14 mouse cellular contexts compared by ENCODE assay signal in the genomic region with DNA sequence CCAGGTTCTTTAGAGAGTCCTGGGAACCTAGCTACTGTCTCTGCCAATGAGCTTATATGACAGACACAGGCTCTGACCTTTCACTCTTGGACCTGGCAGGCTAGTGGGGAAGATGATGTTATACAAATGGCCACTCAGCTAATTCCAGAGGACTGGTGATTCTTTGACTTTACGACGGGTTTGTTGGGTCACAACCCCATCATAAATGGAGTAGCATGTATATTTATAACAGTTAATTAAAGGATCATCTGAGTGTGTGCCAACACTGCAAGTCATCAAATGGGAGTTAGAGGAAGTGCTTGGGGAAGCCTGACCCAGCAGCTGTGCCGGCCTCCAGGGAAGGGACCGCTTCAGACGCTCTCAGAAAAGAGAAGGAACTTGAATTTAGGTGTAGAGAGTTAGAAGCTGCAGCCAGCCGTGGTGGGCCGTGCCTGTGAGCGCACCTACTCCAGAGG. TPM values are rescaled to one million over a fixed set of nuclear protein-coding genes. Genes with fewer than 3 reads are reported as not detected.
DNase-seq lines count a peak whose midpoint lies in the region; ATAC-seq and TF ChIP-seq lines count a peak whose summit lies in the region.
"Had no signal": no experiment of that assay in that cellular context is flagged by ENCODE, and none has a peak within 500 bp of the region (broad histone marks: within the 10 kb centered on the region; RNA-seq: fewer than 3 reads in every experiment).

No protein-coding gene starts in this region.

- H3K4me1 ChIP-seq in kidney, embryonic 15.5 days = peaks cover 16% of the 10 kb centered on the region
- H3K4me1 ChIP-seq: embryonic facial prominence, embryonic 15.5 days had no signal

- H3K36me3 ChIP-seq in kidney, embryonic 15.5 days = no peaks in the 10 kb centered on the region
- H3K36me3 ChIP-seq: embryonic facial prominence, embryonic 15.5 days had no signal

- 57% methylated on average over 8 of the region's 8 CpGs for WGBS in kidney, embryonic 15.5 days

- no peak for DNase-seq in kidney, adult 8-10 months
- peak; percentile 73 for DNase-seq in MEL-GATA-1-ER (ENCODE audit: extremely low read depth, low read depth)
- no peak for DNase-seq in layer of hippocampus, adult 2 months (ENCODE audit: low spot score in 2 of 2)
- no peak for DNase-seq in cerebellum, postnatal 10 days
- DNase-seq: cerebellum, postnatal 25 days had no signal

- ATAC-seq in kidney, embryonic 15.5 days (replicated peaks; ENCODE audit: low FRiP score) = 0 out of 2 replicates have a peak, but pooled peaks have one; percentile 22
- 0 out of 2 replicates have a peak, but pooled peaks have one; percentile 16 for ATAC-seq in erythroid progenitor cell, adult 5-6 weeks (replicated peaks; ENCODE audit: low FRiP score, poor library complexity, severe bottlenecking)
- ATAC-seq in megakaryocyte, adult 5-6 weeks (ENCODE audit: poor library complexity, severe bottlenecking) = peak; percentile 89
- ATAC-seq in activated CD4-positive, CD25-positive, alpha-beta regulatory T cell, adult 4 months = no peak
- ATAC-seq: CD4-positive, CD25-positive, alpha-beta regulatory T cell, adult 4 months had no signal

- H3K27me3 ChIP-seq in kidney, embryonic 15.5 days = no peaks in the 10 kb centered on the region
- H3K27me3 ChIP-seq: embryonic facial prominence, embryonic 15.5 days had no signal

- H3K27ac ChIP-seq in kidney, embryonic 15.5 days = 0 out of 2 replicates have a peak overlapping the region, but pooled peaks have one; percentile 5
- no peak overlapping the region for H3K27ac ChIP-seq in layer of hippocampus, adult 2 months
- H3K27ac ChIP-seq: embryonic facial prominence, embryonic 15.5 days had no signal

- no peak overlapping the region for H3K4me2 ChIP-seq in kidney, embryonic 15.5 days
- H3K4me2 ChIP-seq: embryonic facial prominence, embryonic 15.5 days had no signal

- no peak overlapping the region for H3K9ac ChIP-seq in kidney, embryonic 15.5 days
- H3K9ac ChIP-seq: embryonic facial prominence, embryonic 15.5 days had no signal

- no peak for TF ChIP-seq CTCF in layer of hippocampus, adult 2 months (conservative IDR thresholded peaks at IDR 0.05)

- H3K4me3 ChIP-seq in kidney, embryonic 15.5 days (replicated peaks) = no peak overlapping the region
- H3K4me3 ChIP-seq in layer of hippocampus, adult 2 months = no peak overlapping the region
- H3K4me3 ChIP-seq: embryonic facial prominence, embryonic 15.5 days had no signal

- no peaks in the 10 kb centered on the region for H3K9me3 ChIP-seq in kidney, embryonic 15.5 days (replicated peaks)
- H3K9me3 ChIP-seq: embryonic facial prominence, embryonic 15.5 days had no signal

RNA-seq across cellular contexts. Expression of a gene that starts 4.2 kb away (rescaled TPM):
- not detected in 2 replicates for polyA plus RNA-seq in kidney, embryonic 15.5 days (2015; fragmentation: Nextera tagmentation; extraction: Ambion mirVana)
- total RNA-seq in erythroid progenitor cell, adult 5-6 weeks (2015; ENCODE audit: low replicate concordance) = not detected in 2 replicates
- not detected in 2 replicates for total RNA-seq in erythroid progenitor cell, adult 5-6 weeks (2017; ENCODE audit: low replicate concordance)
- not detected in 2 replicates for total RNA-seq in megakaryocyte, adult 5-6 weeks (2015)
- not detected in 2 replicates for total RNA-seq in megakaryocyte, adult 5-6 weeks (2017)
- total RNA-seq in layer of hippocampus, adult 2 months (2021) = not detected
- 1 to 10 TPM in 1 of 2 experiments, not detected in 1; 1.4 TPM for polyA plus RNA-seq in activated CD4-positive, CD25-positive, alpha-beta regulatory T cell, adult 4 months (2017; shearing (Covaris generic))
- polyA plus RNA-seq: brain, embryonic 14.5 days; CD4-positive, CD25-positive, alpha-beta regulatory T cell, adult 4 months; embryonic facial prominence, embryonic 15.5 days; limb, embryonic 14.5 days; small intestine, adult 2 months had no signal

RNA-seq across cellular contexts. Expression of a gene that starts 25.3 kb away (rescaled TPM):
- 47.3 and 54.3 TPM in 2 replicates for polyA plus RNA-seq in kidney, embryonic 15.5 days (2015; fragmentation: Nextera tagmentation; extraction: Ambion mirVana)
- 87.2 and 99.8 TPM in 2 replicates for total RNA-seq in erythroid progenitor cell, adult 5-6 weeks (2015; ENCODE audit: low replicate concordance)
- 112 and 144 TPM in 2 replicates for total RNA-seq in erythroid progenitor cell, adult 5-6 weeks (2017; ENCODE audit: low replicate concordance)
- total RNA-seq in megakaryocyte, adult 5-6 weeks (2015) = 86.8 and 92.8 TPM in 2 replicates
- total RNA-seq in megakaryocyte, adult 5-6 weeks (2017) = 164 and 176 TPM in 2 replicates
- total RNA-seq in layer of hippocampus, adult 2 months (2021) = 10 to 100 TPM; 62.0 to 68.6 TPM
- 10 to 100 TPM; 10.4 to 19.3 TPM for polyA plus RNA-seq in activated CD4-positive, CD25-positive, alpha-beta regulatory T cell, adult 4 months (2017; shearing (Covaris generic))

RNA-seq across cellular contexts. Expression of a gene that starts 25.6 kb away (rescaled TPM):
- polyA plus RNA-seq in kidney, embryonic 15.5 days (2015; fragmentation: Nextera tagmentation; extraction: Ambion mirVana) = 0.66 and 0.91 TPM in 2 replicates
- total RNA-seq in erythroid progenitor cell, adult 5-6 weeks (2015; ENCODE audit: low replicate concordance) = not detected in 2 replicates
- total RNA-seq in erythroid progenitor cell, adult 5-6 weeks (2017; ENCODE audit: low replicate concordance) = not detected in 2 replicates
- total RNA-seq in megakaryocyte, adult 5-6 weeks (2015) = 0.39 TPM in 1 of 2 replicates, not detected in the other
- not detected in 2 replicates for total RNA-seq in megakaryocyte, adult 5-6 weeks (2017)
- not detected for total RNA-seq in layer of hippocampus, adult 2 months (2021)
- polyA plus RNA-seq in activated CD4-positive, CD25-positive, alpha-beta regulatory T cell, adult 4 months (2017; shearing (Covaris generic)) = not detected
- polyA plus RNA-seq: CD4-positive, CD25-positive, alpha-beta regulatory T cell, adult 4 months had no signal
